Comparison of ENCODE assay signal across 31 mouse cellular contexts in genomic region chr6:33806072-33806782, GRCm38 (mm10).
DNase-seq lines count a peak whose midpoint lies in the region; ATAC-seq and TF ChIP-seq lines count a peak whose summit lies in the region.
"Had no signal": no experiment of that assay in that cellular context is flagged by ENCODE, and none has a peak within 500 bp of the region (broad histone marks: within the 10 kb centered on the region; RNA-seq: fewer than 3 reads in every experiment).

No protein-coding gene starts in this region.

- TF ChIP-seq CTCF in cerebellum, adult 2 months (IDR thresholded peaks at IDR 0.05; ENCODE audit: borderline replicate concordance, insufficient read depth, low read depth, low read length), result no peak
- no peak for TF ChIP-seq CTCF in lung, adult 2 months (IDR thresholded peaks at IDR 0.05; ENCODE audit: insufficient read depth, low read length)

- no peaks in the 10 kb centered on the region for H3K27me3 ChIP-seq in cerebellum, adult 2 months (ENCODE audit: control insufficient read depth, insufficient read depth, low read length)
- H3K27me3 ChIP-seq: embryonic facial prominence, embryonic 12.5 days; forebrain, embryonic 15.5 days; heart, embryonic 13.5 days; liver, embryonic 12.5 days; midbrain, embryonic 15.5 days had no signal

- peak overlapping the region; percentile 58; the same call in 1 of the 2 replicates for H3K27ac ChIP-seq in cerebellum, adult 2 months (ENCODE audit: insufficient read depth, low read length)
- H3K27ac ChIP-seq: embryonic facial prominence, embryonic 12.5 days; forebrain, embryonic 15.5 days; heart, embryonic 13.5 days; kidney, postnatal 0 days; liver, embryonic 12.5 days; macrophage; midbrain, embryonic 15.5 days had no signal

- no peak overlapping the region for H3K4me3 ChIP-seq in cerebellum, adult 2 months (replicated peaks; ENCODE audit: insufficient read depth, low read depth, low read length)
- no peak overlapping the region for H3K4me3 ChIP-seq in lung, adult 2 months (replicated peaks; ENCODE audit: extremely low read depth, low read depth, low read length)
- H3K4me3 ChIP-seq: embryonic facial prominence, embryonic 12.5 days; forebrain, embryonic 15.5 days; heart, embryonic 13.5 days; liver, embryonic 12.5 days; midbrain, embryonic 15.5 days had no signal

- peak; percentile 39 to 79 for DNase-seq in cerebellum, adult 2 months
- DNase-seq in cerebellum, adult 8-10 months, result no peak
- peak; percentile 23 for DNase-seq in MEL-GATA-1-ER (ENCODE audit: extremely low read depth, low read depth)
- DNase-seq in cerebellum, postnatal 25 days, result peak; percentile 30 to 37
- peak; percentile 42 for DNase-seq in telencephalon, adult 2 months (ENCODE audit: low read depth, low spot score)
- no peak for DNase-seq in lung, adult 2 months
- DNase-seq: adrenal gland, adult 2 months; adrenal gland, postnatal 36 days; B cell, adult 2 months; embryo, embryonic 11 days; gastrocnemius, postnatal 10 days; heart, postnatal 10 days; kidney, adult 8-10 months; kidney, postnatal 4 days; left cerebral cortex, postnatal 4 days; liver, postnatal 0 days; right cerebral cortex, adult 18-20 months; spleen, adult 18-20 months; thymus, adult 18-20 months; thymus, postnatal 25 days had no signal

- ATAC-seq in megakaryocyte progenitor cell, adult 5-6 weeks (replicated peaks; ENCODE audit: poor library complexity), result no peak
- ATAC-seq: forebrain, embryonic 15.5 days; hindbrain, embryonic 16.5 days; intestine, embryonic 16.5 days; liver, embryonic 12.5 days; liver, postnatal 0 days; lung, postnatal 0 days; midbrain, embryonic 15.5 days had no signal

- TF ChIP-seq POLR2A in cerebellum, adult 2 months (IDR thresholded peaks at IDR 0.05; ENCODE audit: borderline replicate concordance, insufficient read depth, low read length), result no peak
- no peak for TF ChIP-seq POLR2A in lung, adult 2 months (IDR thresholded peaks at IDR 0.05; ENCODE audit: borderline replicate concordance, extremely low read depth, low read depth, low read length)

- H3K4me1 ChIP-seq in cerebellum, adult 2 months (ENCODE audit: control insufficient read depth, insufficient read depth, low read length), result peaks cover 22% of the 10 kb centered on the region; the same call in 1 of the 2 replicates
- no peaks in the 10 kb centered on the region for H3K4me1 ChIP-seq in lung, adult 2 months (ENCODE audit: control insufficient read depth, insufficient read depth, low read length)
- H3K4me1 ChIP-seq: embryonic facial prominence, embryonic 12.5 days; liver, embryonic 12.5 days; midbrain, embryonic 15.5 days had no signal

- 19% methylated on average over 3 of the region's 3 CpGs for WGBS in cerebellum, adult 2 months
- 55% methylated on average over 3 of the region's 3 CpGs for WGBS in lung, adult 2 months

Comparison
In these comparisons a context has a peak if more than half of its experiments do, and no peak if none do; other contexts are left out.
1. DNase-seq: peak in cerebellum, adult 2 months (2 of 2), MEL-GATA-1-ER (single experiment), cerebellum, postnatal 25 days (2 of 2) and telencephalon, adult 2 months (single experiment); none in cerebellum, adult 8-10 months (single experiment) and lung, adult 2 months (single experiment).